In genomic region chr6:91852550-91852949, GRCm38 (mm10) we compare ENCODE assay signal across 8 mouse cellular contexts. TPM values are rescaled to one million over a fixed set of nuclear protein-coding genes. Genes with fewer than 3 reads are reported as not detected.
DNase-seq lines count a peak whose midpoint lies in the region; ATAC-seq and TF ChIP-seq lines count a peak whose summit lies in the region.

No protein-coding gene starts in this region.

- H3K9me3 ChIP-seq in forebrain, embryonic 10.5 days = no peaks in the 10 kb centered on the region
- no peaks in the 10 kb centered on the region for H3K9me3 ChIP-seq in midbrain, postnatal 0 days (ENCODE audit: low read length)

- no peaks in the 10 kb centered on the region for H3K4me1 ChIP-seq in thymus, adult 2 months (replicated peaks; ENCODE audit: control insufficient read depth, insufficient read depth, low read length)
- peaks cover 9% of the 10 kb centered on the region; the same call in 1 of the 2 replicates for H3K4me1 ChIP-seq in forebrain, embryonic 10.5 days
- H3K4me1 ChIP-seq in midbrain, postnatal 0 days (ENCODE audit: insufficient read depth, low read length) = no peaks in the 10 kb centered on the region

- no peak overlapping the region for H3K4me3 ChIP-seq in thymus, adult 2 months (ENCODE audit: control insufficient read depth, insufficient read depth, low read length)
- H3K4me3 ChIP-seq in forebrain, embryonic 10.5 days = no peak overlapping the region
- H3K4me3 ChIP-seq in midbrain, postnatal 0 days (ENCODE audit: low read depth, low read length) = no peak overlapping the region

- H3K4me2 ChIP-seq in midbrain, postnatal 0 days (ENCODE audit: low read depth, low read length, poor library complexity, severe bottlenecking) = no peak overlapping the region

- no peak overlapping the region for H3K27ac ChIP-seq in thymus, adult 2 months (ENCODE audit: control insufficient read depth, insufficient read depth, low read length)
- H3K27ac ChIP-seq in forebrain, embryonic 10.5 days = no peak overlapping the region
- H3K27ac ChIP-seq in midbrain, postnatal 0 days (ENCODE audit: low read depth, low read length) = no peak overlapping the region

- no peaks in the 10 kb centered on the region for H3K36me3 ChIP-seq in thymus, adult 2 months (ENCODE audit: control insufficient read depth, insufficient read depth, low read length)
- no peaks in the 10 kb centered on the region for H3K36me3 ChIP-seq in forebrain, embryonic 10.5 days (replicated peaks)
- no peaks in the 10 kb centered on the region for H3K36me3 ChIP-seq in midbrain, postnatal 0 days (ENCODE audit: insufficient read depth, low read length)

- peak; percentile 89 for ATAC-seq in frontal cortex, adult (ENCODE audit: low TSS enrichment)
- ATAC-seq in midbrain, postnatal 0 days (ENCODE audit: low FRiP score) = no peak; the same call in 1 of the 2 replicates
- no peak for ATAC-seq in activated CD4-positive, CD25-positive, alpha-beta regulatory T cell, adult 4 months

- no peak for TF ChIP-seq CTCF in thymus, adult 2 months (IDR thresholded peaks at IDR 0.05; ENCODE audit: borderline replicate concordance, control insufficient read depth, extremely low read depth, insufficient read depth, low read length, poor library complexity)
- TF ChIP-seq CTCF in midbrain, postnatal 0 days (IDR thresholded peaks at IDR 0.05) = peak; percentile 83

- no peaks in the 10 kb centered on the region for H3K27me3 ChIP-seq in thymus, adult 2 months (ENCODE audit: control insufficient read depth, insufficient read depth, low read length)
- H3K27me3 ChIP-seq in forebrain, embryonic 10.5 days (ENCODE audit: poor library complexity, severe bottlenecking) = peaks cover 7% of the 10 kb centered on the region; the same call in 1 of the 2 replicates
- H3K27me3 ChIP-seq in midbrain, postnatal 0 days (ENCODE audit: insufficient read depth, low read length) = no peaks in the 10 kb centered on the region

- DNase-seq in frontal cortex, postnatal 10 days (ENCODE audit: low spot score in 2 of 2) = no peak
- peak; percentile 44 for DNase-seq in thymus, adult 2 months
- no peak for DNase-seq in thymus, adult 18-20 months
- peak; percentile 48 for DNase-seq in forebrain, embryonic 10.5 days (ENCODE audit: extremely low spot score, low spot score)
- DNase-seq in kidney, postnatal 14 days = peak; percentile 38
- DNase-seq in midbrain, postnatal 0 days (ENCODE audit: low spot score) = peak; percentile 69

- WGBS in thymus, adult 2 months = 8% methylated on average over 2 of the region's 2 CpGs
- WGBS in forebrain, embryonic 10.5 days = 17% methylated on average over 2 of the region's 2 CpGs
- 11% methylated on average over 2 of the region's 2 CpGs for WGBS in midbrain, postnatal 0 days

- no peak for TF ChIP-seq POLR2A in thymus, adult 2 months (IDR thresholded peaks at IDR 0.05; ENCODE audit: control insufficient read depth, extremely low read depth, insufficient read depth, low read length, poor library complexity)

- H3K9ac ChIP-seq in midbrain, postnatal 0 days (replicated peaks; ENCODE audit: low read length, poor library complexity, severe bottlenecking) = no peak overlapping the region

RNA-seq across cellular contexts. Expression of gene Ccdc174, which starts 25.3 kb away (rescaled TPM):
- polyA plus RNA-seq in thymus, adult 2 months (2012; rRNA removed) = 7.2 and 7.8 TPM in 2 replicates
- polyA plus RNA-seq in forebrain, embryonic 10.5 days (2016; fragmentation: Nextera tagmentation; extraction: Ambion mirVana) = 33.9 and 36.8 TPM in 2 replicates
- total RNA-seq in midbrain, postnatal 0 days (2014; rRNA removed) = 12.5 and 14.8 TPM in 2 replicates
- polyA plus RNA-seq in midbrain, postnatal 0 days (2015; fragmentation: Nextera tagmentation; extraction: Ambion mirVana) = 33.6 and 43.9 TPM in 2 replicates
- 10 to 100 TPM; 50.8 to 53.6 TPM for polyA plus RNA-seq in activated CD4-positive, CD25-positive, alpha-beta regulatory T cell, adult 4 months (2017; shearing (Covaris generic))

RNA-seq across cellular contexts. Expression of gene Grip2, which starts 25.5 kb away (rescaled TPM):
- polyA plus RNA-seq in thymus, adult 2 months (2012; rRNA removed) = 0.46 and 1.4 TPM in 2 replicates
- 0.32 and 0.46 TPM in 2 replicates for polyA plus RNA-seq in forebrain, embryonic 10.5 days (2016; fragmentation: Nextera tagmentation; extraction: Ambion mirVana)
- 22.8 and 29.7 TPM in 2 replicates for total RNA-seq in midbrain, postnatal 0 days (2014; rRNA removed)
- polyA plus RNA-seq in midbrain, postnatal 0 days (2015; fragmentation: Nextera tagmentation; extraction: Ambion mirVana) = 7.7 and 7.8 TPM in 2 replicates
- polyA plus RNA-seq in activated CD4-positive, CD25-positive, alpha-beta regulatory T cell, adult 4 months (2017; shearing (Covaris generic)) = under 1 TPM; 0.17 to 0.19 TPM

RNA-seq across cellular contexts. Expression of gene 4930590J08Rik, which starts 50.1 kb away (rescaled TPM):
- polyA plus RNA-seq in thymus, adult 2 months (2012; rRNA removed) = 1.1 and 1.4 TPM in 2 replicates
- 0.28 and 0.48 TPM in 2 replicates for polyA plus RNA-seq in forebrain, embryonic 10.5 days (2016; fragmentation: Nextera tagmentation; extraction: Ambion mirVana)
- total RNA-seq in midbrain, postnatal 0 days (2014; rRNA removed) = 2.1 and 5.9 TPM in 2 replicates
- polyA plus RNA-seq in midbrain, postnatal 0 days (2015; fragmentation: Nextera tagmentation; extraction: Ambion mirVana) = 0.34 and 0.78 TPM in 2 replicates
- 1 to 10 TPM in 1 of 2 experiments, under 1 TPM in 1; 0.24 to 1.3 TPM for polyA plus RNA-seq in activated CD4-positive, CD25-positive, alpha-beta regulatory T cell, adult 4 months (2017; shearing (Covaris generic))

Comparison
In these comparisons a context has a peak if more than half of its experiments do, and no peak if none do; other contexts are left out.
1. DNase-seq: peak in thymus, adult 2 months (single experiment), forebrain, embryonic 10.5 days (single experiment), kidney, postnatal 14 days (single experiment) and midbrain, postnatal 0 days (single experiment); none in frontal cortex, postnatal 10 days (0 of 2) and thymus, adult 18-20 months (0 of 2).